ENCODE assay signal across 16 mouse cellular contexts in the genomic region with DNA sequence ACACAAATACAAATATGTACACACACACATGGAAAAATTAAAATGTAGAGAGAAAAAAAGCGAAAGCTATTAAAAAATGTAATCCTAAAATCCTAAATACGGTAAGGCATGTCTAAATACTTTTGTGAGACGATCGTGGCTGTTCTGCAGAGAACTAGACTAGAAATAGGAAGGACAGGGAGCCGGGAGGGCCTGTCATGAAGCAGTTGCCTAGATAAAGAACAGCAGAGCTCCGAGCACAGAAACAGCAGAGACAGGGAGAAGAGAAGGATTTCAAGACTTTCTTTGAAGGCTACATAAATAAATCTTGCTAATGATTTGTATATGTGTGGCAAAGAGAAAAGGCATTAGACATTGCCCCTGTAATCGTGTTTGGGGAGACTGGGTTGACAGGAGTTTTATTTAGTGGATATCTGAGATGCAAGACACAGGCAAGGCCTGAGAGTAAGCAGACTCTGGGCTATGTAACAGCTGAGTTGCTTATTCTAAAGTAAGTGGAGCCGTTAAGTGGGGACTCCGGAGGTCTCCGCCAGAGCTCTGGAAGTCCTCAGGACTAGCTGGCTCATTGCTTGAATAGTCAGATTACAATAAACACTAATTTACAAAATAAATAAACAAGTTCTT. TPM values are rescaled to one million over a fixed set of nuclear protein-coding genes. Genes with fewer than 3 reads are reported as not detected.
A peak's percentile ranks its signal among the peaks of the same experiment; 100 is the strongest.
DNase-seq lines count a peak whose midpoint lies in the region; ATAC-seq lines count a peak whose summit lies in the region.
"Had no signal": no experiment of that assay in that cellular context is flagged by ENCODE, and none has a peak within 500 bp of the region (broad histone marks: within the 10 kb centered on the region; RNA-seq: fewer than 3 reads in every experiment).

No protein-coding gene starts in this region.

- peak; percentile 36; the same call in 1 of the 2 replicates for ATAC-seq in heart, embryonic 12.5 days (ENCODE audit: insufficient number of reproducible peaks, low FRiP score)
- peak; percentile 51 for ATAC-seq in liver, embryonic 11.5 days (replicated peaks; ENCODE audit: low FRiP score)
- no peak for ATAC-seq in liver, embryonic 12.5 days
- peak; percentile 90 for ATAC-seq in intestine, embryonic 14.5 days (replicated peaks; ENCODE audit: low FRiP score, low TSS enrichment, low read depth)
- ATAC-seq in stomach, embryonic 15.5 days (ENCODE audit: insufficient read depth, low FRiP score, low read depth), result peak; percentile 78; the same call in 1 of the 2 replicates

- WGBS in heart, embryonic 12.5 days, result 22% methylated on average over 10 of the region's 10 CpGs
- 53% methylated on average over 10 of the region's 10 CpGs for WGBS in liver, embryonic 11.5 days
- 58% methylated on average over 10 of the region's 10 CpGs for WGBS in liver, embryonic 12.5 days (ENCODE audit: insufficient replicate concordance)
- WGBS in intestine, embryonic 14.5 days, result 25% methylated on average over 10 of the region's 10 CpGs
- WGBS in stomach, embryonic 15.5 days, result 28% methylated on average over 10 of the region's 10 CpGs

- no peak overlapping the region for H3K9ac ChIP-seq in heart, embryonic 12.5 days
- H3K9ac ChIP-seq in liver, embryonic 11.5 days (ENCODE audit: low read depth, low read length), result no peak overlapping the region
- no peak overlapping the region for H3K9ac ChIP-seq in liver, embryonic 12.5 days
- no peak overlapping the region for H3K9ac ChIP-seq in intestine, embryonic 14.5 days (ENCODE audit: low read length)
- no peak overlapping the region for H3K9ac ChIP-seq in stomach, embryonic 15.5 days
- H3K9ac ChIP-seq: limb, embryonic 15.5 days had no signal

- H3K4me2 ChIP-seq in heart, embryonic 12.5 days, result no peak overlapping the region
- no peak overlapping the region for H3K4me2 ChIP-seq in liver, embryonic 11.5 days
- no peak overlapping the region for H3K4me2 ChIP-seq in liver, embryonic 12.5 days
- H3K4me2 ChIP-seq in intestine, embryonic 14.5 days (ENCODE audit: low read length), result no peak overlapping the region; the same call in 1 of the 2 replicates
- H3K4me2 ChIP-seq in stomach, embryonic 15.5 days, result no peak overlapping the region
- H3K4me2 ChIP-seq: limb, embryonic 15.5 days had no signal

- peak overlapping the region; percentile 75 for H3K27ac ChIP-seq in heart, embryonic 12.5 days (ENCODE audit: poor library complexity, severe bottlenecking)
- peak overlapping the region; percentile 53; the same call in 1 of the 2 replicates for H3K27ac ChIP-seq in liver, embryonic 11.5 days (ENCODE audit: low read depth, low read length)
- no peak overlapping the region for H3K27ac ChIP-seq in liver, embryonic 12.5 days
- H3K27ac ChIP-seq in intestine, embryonic 14.5 days (ENCODE audit: low read depth), result peak overlapping the region; percentile 54
- peak overlapping the region; percentile 33 for H3K27ac ChIP-seq in stomach, embryonic 15.5 days
- H3K27ac ChIP-seq: forebrain, embryonic 10.5 days; limb, embryonic 15.5 days had no signal

- no peaks in the 10 kb centered on the region for H3K9me3 ChIP-seq in heart, embryonic 12.5 days (replicated peaks)
- no peaks in the 10 kb centered on the region for H3K9me3 ChIP-seq in liver, embryonic 11.5 days (ENCODE audit: control insufficient read depth, low read length)
- no peaks in the 10 kb centered on the region for H3K9me3 ChIP-seq in liver, embryonic 12.5 days (replicated peaks)
- no peaks in the 10 kb centered on the region for H3K9me3 ChIP-seq in intestine, embryonic 14.5 days (ENCODE audit: control insufficient read depth, low read length)
- H3K9me3 ChIP-seq in stomach, embryonic 15.5 days, result no peaks in the 10 kb centered on the region
- H3K9me3 ChIP-seq: forebrain, embryonic 10.5 days; limb, embryonic 15.5 days had no signal

- DNase-seq in heart, adult 11 months, result no peak
- DNase-seq in liver, embryonic 11.5 days (ENCODE audit: low spot score), result no peak
- DNase-seq in intestine, embryonic 14.5 days (ENCODE audit: low spot score), result no peak
- DNase-seq in layer of hippocampus, adult 8-10 months (ENCODE audit: low spot score in 2 of 2), result no peak
- no peak for DNase-seq in testis, postnatal 10 days (ENCODE audit: low spot score)
- DNase-seq: B cell, adult 2 months; kidney, adult 8-10 months; lung, postnatal 36 days; midbrain, embryonic 14.5 days; thymus, postnatal 36 days had no signal

- no peaks in the 10 kb centered on the region for H3K36me3 ChIP-seq in heart, embryonic 12.5 days
- no peaks in the 10 kb centered on the region; the same call in 1 of the 2 replicates for H3K36me3 ChIP-seq in liver, embryonic 11.5 days (ENCODE audit: control insufficient read depth, insufficient read depth, low read length)
- H3K36me3 ChIP-seq in liver, embryonic 12.5 days, result no peaks in the 10 kb centered on the region
- H3K36me3 ChIP-seq in intestine, embryonic 14.5 days (ENCODE audit: control insufficient read depth, insufficient read depth, low read length), result no peaks in the 10 kb centered on the region
- H3K36me3 ChIP-seq in stomach, embryonic 15.5 days, result no peaks in the 10 kb centered on the region
- H3K36me3 ChIP-seq: forebrain, embryonic 10.5 days; limb, embryonic 15.5 days had no signal

- no peak overlapping the region for H3K4me3 ChIP-seq in heart, embryonic 12.5 days
- no peak overlapping the region for H3K4me3 ChIP-seq in liver, embryonic 11.5 days (ENCODE audit: low read depth, low read length)
- H3K4me3 ChIP-seq in liver, embryonic 12.5 days, result no peak overlapping the region
- no peak overlapping the region for H3K4me3 ChIP-seq in intestine, embryonic 14.5 days (ENCODE audit: low read depth, low read length)
- H3K4me3 ChIP-seq in stomach, embryonic 15.5 days (replicated peaks), result no peak overlapping the region
- H3K4me3 ChIP-seq: forebrain, embryonic 10.5 days; limb, embryonic 15.5 days had no signal

- peaks cover 13% of the 10 kb centered on the region for H3K4me1 ChIP-seq in heart, embryonic 12.5 days (replicated peaks)
- no peaks in the 10 kb centered on the region for H3K4me1 ChIP-seq in liver, embryonic 11.5 days (replicated peaks; ENCODE audit: control insufficient read depth, insufficient read depth, low read length)
- no peaks in the 10 kb centered on the region for H3K4me1 ChIP-seq in liver, embryonic 12.5 days
- peaks cover 19% of the 10 kb centered on the region for H3K4me1 ChIP-seq in intestine, embryonic 14.5 days (replicated peaks; ENCODE audit: control insufficient read depth, insufficient read depth, low read length)
- H3K4me1 ChIP-seq in stomach, embryonic 15.5 days, result no peaks in the 10 kb centered on the region

- no peaks in the 10 kb centered on the region for H3K27me3 ChIP-seq in heart, embryonic 12.5 days (replicated peaks)
- no peaks in the 10 kb centered on the region for H3K27me3 ChIP-seq in liver, embryonic 11.5 days (replicated peaks; ENCODE audit: control insufficient read depth, insufficient read depth, low read length)
- no peaks in the 10 kb centered on the region for H3K27me3 ChIP-seq in liver, embryonic 12.5 days (replicated peaks)
- H3K27me3 ChIP-seq in intestine, embryonic 14.5 days (replicated peaks; ENCODE audit: control insufficient read depth, insufficient read depth, low read length), result no peaks in the 10 kb centered on the region
- H3K27me3 ChIP-seq in stomach, embryonic 15.5 days (replicated peaks), result no peaks in the 10 kb centered on the region
- H3K27me3 ChIP-seq: limb, embryonic 15.5 days had no signal

RNA-seq across cellular contexts. Expression of a gene that starts 14.0 kb away (rescaled TPM):
- 9.8 and 10.3 TPM in 2 replicates for polyA plus RNA-seq in heart, embryonic 12.5 days (2016; fragmentation: Nextera tagmentation; extraction: Ambion mirVana)
- 9.9 and 10.4 TPM in 2 replicates for polyA plus RNA-seq in liver, embryonic 11.5 days (2014; fragmentation: Nextera tagmentation; extraction: Ambion mirVana)
- polyA plus RNA-seq in liver, embryonic 12.5 days (2016; fragmentation: Nextera tagmentation; extraction: Ambion mirVana), result 2.7 and 3.7 TPM in 2 replicates
- 5.7 and 6.8 TPM in 2 replicates for polyA plus RNA-seq in intestine, embryonic 14.5 days (2014; fragmentation: Nextera tagmentation; extraction: Ambion mirVana)
- polyA plus RNA-seq in stomach, embryonic 15.5 days (2015; fragmentation: Nextera tagmentation; extraction: Ambion mirVana), result 5.7 and 6.2 TPM in 2 replicates
- total RNA-seq in layer of hippocampus, adult 8-10 months (2022), result 10 to 100 TPM; 27.6 to 36.3 (median 30.6) TPM

RNA-seq across cellular contexts. Expression of a gene that starts 14.2 kb away (rescaled TPM):
- polyA plus RNA-seq in heart, embryonic 12.5 days (2016; fragmentation: Nextera tagmentation; extraction: Ambion mirVana), result 191 and 195 TPM in 2 replicates
- polyA plus RNA-seq in liver, embryonic 11.5 days (2014; fragmentation: Nextera tagmentation; extraction: Ambion mirVana), result 181 and 193 TPM in 2 replicates
- polyA plus RNA-seq in liver, embryonic 12.5 days (2016; fragmentation: Nextera tagmentation; extraction: Ambion mirVana), result 75.1 and 81.6 TPM in 2 replicates
- 151 and 164 TPM in 2 replicates for polyA plus RNA-seq in intestine, embryonic 14.5 days (2014; fragmentation: Nextera tagmentation; extraction: Ambion mirVana)
- 134 and 157 TPM in 2 replicates for polyA plus RNA-seq in stomach, embryonic 15.5 days (2015; fragmentation: Nextera tagmentation; extraction: Ambion mirVana)
- 100 to 1,000 TPM; 161 to 238 (median 189) TPM for total RNA-seq in layer of hippocampus, adult 8-10 months (2022)
- total RNA-seq: hematopoietic stem cell, adult 5-6 weeks had no signal

RNA-seq across cellular contexts. Expression of a gene that starts 48.1 kb away (rescaled TPM):
- polyA plus RNA-seq in heart, embryonic 12.5 days (2016; fragmentation: Nextera tagmentation; extraction: Ambion mirVana), result 9.5 and 12.7 TPM in 2 replicates
- 6.8 and 8.3 TPM in 2 replicates for polyA plus RNA-seq in liver, embryonic 11.5 days (2014; fragmentation: Nextera tagmentation; extraction: Ambion mirVana)
- 2.1 and 2.8 TPM in 2 replicates for polyA plus RNA-seq in liver, embryonic 12.5 days (2016; fragmentation: Nextera tagmentation; extraction: Ambion mirVana)
- 5.1 and 5.7 TPM in 2 replicates for polyA plus RNA-seq in intestine, embryonic 14.5 days (2014; fragmentation: Nextera tagmentation; extraction: Ambion mirVana)
- polyA plus RNA-seq in stomach, embryonic 15.5 days (2015; fragmentation: Nextera tagmentation; extraction: Ambion mirVana), result 5.3 and 6.3 TPM in 2 replicates
- 1 to 10 TPM; 4.4 to 8.8 (median 6.5) TPM for total RNA-seq in layer of hippocampus, adult 8-10 months (2022)
- total RNA-seq: hematopoietic stem cell, adult 5-6 weeks had no signal
